Mouse (Mus musculus) stomach, postnatal 0 days (tissue): Measurements from ENCODE around the gene Olfr1326-ps1. TPM values are rescaled to one million over a fixed set of nuclear protein-coding genes. Genes with fewer than 3 reads are reported as not detected.

ENCODE experiments used
- ATAC-seq: fragments of 200-750 bp; cut with Nextera tagmentation; 2 replicates; pipeline ENCODE4 v1.8.0; 2017; ENCODE audit not compliant: low FRiP score, low TSS enrichment
- DNase-seq: peaks from one replicate; pipeline ENCODE4 v3.0.0-alpha.2; 2016; ENCODE audit warnings: low spot score
- H3K27ac ChIP-seq: fragments of 300-500 bp; sonication (generic); replicated peaks from 2 replicates; pipeline ENCODE4 v1.5.1; 2014; ENCODE audit warnings: mild to moderate bottlenecking, control low read depth
- H3K27me3 ChIP-seq: fragments of 300-500 bp; sonication (generic); 2 replicates; pipeline ENCODE4 v1.6.1; 2014; ENCODE audit warnings: low read length; ENCODE audit not compliant: control insufficient read depth, insufficient read depth
- H3K36me3 ChIP-seq: fragments of 300-500 bp; sonication (generic); 2 replicates; pipeline ENCODE4 v1.6.1; 2014; ENCODE audit warnings: low read length, mixed read lengths; ENCODE audit not compliant: control insufficient read depth, insufficient read depth
- H3K4me1 ChIP-seq: fragments of 300-500 bp; sonication (generic); replicated peaks from 2 replicates; pipeline ENCODE4 v1.6.1; 2014; ENCODE audit warnings: antibody characterized with exemption; ENCODE audit not compliant: control insufficient read depth, insufficient read depth
- H3K4me2 ChIP-seq: fragments of 300-500 bp; sonication (generic); replicated peaks from 2 replicates; pipeline ENCODE4 v1.6.1; 2014; ENCODE audit warnings: low read depth, mild to moderate bottlenecking, control low read depth, moderate library complexity
- H3K4me3 ChIP-seq: fragments of 300-500 bp; sonication (generic); 2 replicates; pipeline ENCODE4 v1.5.1; 2014; ENCODE audit warnings: low read depth, low read length, control low read depth
- H3K9ac ChIP-seq: fragments of 300-500 bp; sonication (generic); 2 replicates; pipeline ENCODE4 v1.6.1; 2014; ENCODE audit warnings: mild to moderate bottlenecking, low read length, control low read depth, mixed read lengths
- H3K9me3 ChIP-seq: fragments of 300-500 bp; sonication (generic); 2 replicates; pipeline ENCODE4 v1.6.1; 2016; ENCODE audit warnings: low read length; ENCODE audit not compliant: control insufficient read depth
- CTCF ChIP-seq: IDR thresholded peaks from 2 replicates; pipeline ENCODE4 v1.5.1; 2016; ENCODE audit warnings: antibody characterized with exemption, low read depth, mild to moderate bottlenecking, moderate library complexity
- EP300 ChIP-seq: optimal IDR thresholded peaks from 2 replicates; pipeline ENCODE3; 2016; ENCODE audit warnings: antibody characterized with exemption
- WGBS: fragments of 180-500 bp; shearing (Covaris S2); extraction: QIAGEN DNeasy Blood & Tissue Kit; methylation state at CpG from one replicate; pipeline ENCODE4 v1.1.7; 2014; 5-methylcytosine and 5-hydroxymethylcytosine counted together
- polyA plus RNA-seq: library from polyadenylated mRNA; unstranded; fragments of >200 nt; fragmentation: Nextera tagmentation; extraction: Ambion mirVana; gene quantifications from 2 replicates; pipeline ENCODE4 v1.2.1, GENCODE M21; 2015

The Olfr1326-ps1 gene
- polyA plus RNA-seq = not detected in 2 replicates

GRCm38 (mm10) chrX:74574788-74575187 is at the start of gene Olfr1326-ps1:
Gene Olfr1326-ps1, minus strand, starts transcription at chrX:74574888.
- Histone ChIP-seq H3K4me3 (no peak within 1 kb of the TSS), H3K9me3 (no peaks in the 10 kb centered on the region), H3K36me3 (no peaks in the 10 kb centered on the region), H3K27ac (no peak within 1 kb of the TSS), H3K9ac (no peak within 1 kb of the TSS), H3K4me1 (no peaks in the 10 kb centered on the region), H3K4me2 (no peak within 1 kb of the TSS), H3K27me3 (no peaks in the 10 kb centered on the region)
- no peak for TF ChIP-seq CTCF
- TF ChIP-seq EP300 = no peak
- ATAC-seq (no peak), DNase-seq (no peak)

GRCm38 (mm10) chrX:74592379-74592778 is 17.7 kb upstream of the Olfr1326-ps1 start, which contains the start of gene Olfr1325:
Gene Olfr1325, plus strand, starts transcription at chrX:74592679.
- Histone ChIP-seq H3K4me3 (no peak within 1 kb of the TSS), H3K9ac (no peak within 1 kb of the TSS), H3K4me2 (no peak within 1 kb of the TSS), H3K9me3 (no peaks in the 10 kb centered on the region), H3K4me1 (no peaks in the 10 kb centered on the region), H3K36me3 (no peaks in the 10 kb centered on the region), H3K27ac (no peak within 1 kb of the TSS), H3K27me3 (no peaks in the 10 kb centered on the region)
- WGBS = 89% methylated on average over 2 of the region's 2 CpGs
- ATAC-seq (no peak), DNase-seq (no peak)
- TF ChIP-seq CTCF (no peak), EP300 (no peak)

Other genes with a start within 250 kb of the Olfr1326-ps1 start
- gene Plxna3, start 245.8 kb downstream of the Olfr1326-ps1 start, polyA plus RNA-seq = 2.9 and 3.2 TPM in 2 replicates
- gene Lage3, start 221.3 kb downstream of the Olfr1326-ps1 start, polyA plus RNA-seq = 88.1 and 90.9 TPM in 2 replicates
- gene Ubl4a, start 201.7 kb downstream of the Olfr1326-ps1 start, polyA plus RNA-seq = 55.6 and 63.5 TPM in 2 replicates
- 20.0 and 20.6 TPM in 2 replicates for gene Slc10a3, start 201.5 kb downstream of the Olfr1326-ps1 start, polyA plus RNA-seq
- 25.0 and 26.0 TPM in 2 replicates for gene Fam3a, start 181.6 kb downstream of the Olfr1326-ps1 start, polyA plus RNA-seq
- gene Ikbkg, start 181.6 kb downstream of the Olfr1326-ps1 start, polyA plus RNA-seq = 15.8 and 16.7 TPM in 2 replicates
- gene G6pdx, start 145.7 kb downstream of the Olfr1326-ps1 start, polyA plus RNA-seq = 83.7 and 90.3 TPM in 2 replicates
- 0.25 TPM in 1 of 2 replicates, not detected in the other for gene Gm6880, start 93.5 kb downstream of the Olfr1326-ps1 start, polyA plus RNA-seq
- gene Olfr1325, start 17.8 kb upstream of the Olfr1326-ps1 start, polyA plus RNA-seq = not detected in 2 replicates
- gene Gm5640, start 70.7 kb upstream of the Olfr1326-ps1 start, polyA plus RNA-seq = 0.04 TPM in 1 of 2 replicates, not detected in the other
- 0.15 TPM in 1 of 2 replicates, not detected in the other for gene Gm6890, start 166.0 kb upstream of the Olfr1326-ps1 start, polyA plus RNA-seq